Mouse (Mus musculus): ENCODE measurements around the gene Sncb.

Sncb gene

GRCm38 (mm10) chr13:54792259-54793230 is 26.1 kb upstream of the Sncb start:
- CTCF ChIA-PET: interaction anchor here (0.5 to 3.0 kb wide), 48 partner anchors 9 to 1038 kb away, joined by 3 to 22 read pairs (median 4); partner anchors contain the start of genes Eif4e1b (in 2 of the 4), Sncb (in 2 of the 4) and Unc5a (in 1 of the 4)
- POLR2A ChIA-PET: interaction anchor here (0.5 to 5.3 kb wide), 26 partner anchors 9 to 708 kb away, joined by 3 to 34 read pairs (median 4); partner anchors contain the start of genes Eif4e1b (in 4 of the 4), Zfp346 (in 2 of the 4) and Sncb (in 1 of the 4)

GRCm38 (mm10) chr13:54789561-54790397 is 23.4 kb upstream of the Sncb start:
- ChIA-PET CTCF (interaction anchor here in 3 of 4 experiments (0.5 to 2.6 kb wide), 19 partner anchors 8 to 388 kb away, joined by 3 to 27 read pairs (median 4); partner anchors contain the start of genes Sncb (in 2 of the 3) and Unc5a (in 1 of the 3)), POLR2A (interaction anchor here (0.6 to 5.3 kb wide), 46 partner anchors 8 to 540 kb away, joined by 3 to 34 read pairs (median 4); partner anchors contain the start of genes Sncb (in 3 of the 4), Higd2a (in 2 of the 4), Nop16 (in 2 of the 4) and Eif4e1b (in 1 of the 4))

- ChIA-PET POLR2A (interaction anchor here (0.5 to 5.3 kb wide), 47 partner anchors 7 to 401 kb away, joined by 3 to 34 read pairs (median 4); partner anchors contain the start of genes Higd2a (in 2 of the 4), Nop16 (in 2 of the 4), Sncb (in 2 of the 4) and Eif4e1b (in 1 of the 4)), CTCF (interaction anchor here (0.5 to 2.6 kb wide), 24 partner anchors 9 to 389 kb away, joined by 3 to 27 read pairs (median 4); partner anchors contain the start of genes Sncb (in 2 of the 4) and Unc5a (in 1 of the 4))
Observed at GRCm38 (mm10) chr13:54788740-54789560, 22.6 kb upstream of the Sncb start, which contains the start of gene Tspan17. Gene Tspan17 (plus strand): TSS chr13:54789377.

DNA sequence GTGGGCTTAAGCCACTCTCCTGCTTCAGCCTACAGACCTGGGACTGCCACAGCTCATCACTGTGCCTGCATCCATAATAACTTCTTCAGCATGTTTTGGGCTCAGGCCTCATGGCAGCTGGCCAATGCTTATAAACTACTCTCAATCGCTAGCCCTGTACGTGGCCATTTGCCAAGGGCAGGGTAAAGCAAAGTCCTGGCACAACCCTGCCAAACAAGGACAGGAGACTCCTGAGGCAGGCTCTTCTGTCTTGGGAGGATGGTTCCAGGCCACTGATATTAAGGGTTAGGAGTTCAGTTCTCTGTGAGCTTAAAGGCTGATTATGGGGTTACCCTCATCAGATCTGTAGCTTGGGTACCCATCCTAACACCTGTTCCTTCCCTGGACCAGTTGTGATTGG is 21.2 kb upstream of the Sncb start:
- ChIA-PET CTCF (interaction anchor here in 1 of 4 experiments (1.0 kb wide), 1 partner anchor 8 kb away, joined by 7 read pairs; no protein-coding TSS in a partner anchor), POLR2A (interaction anchor here in 1 of 4 experiments (0.6 kb wide), 2 partner anchors 117 to 490 kb away, joined by 3 read pairs; no protein-coding TSS in a partner anchor)

- ChIA-PET POLR2A (interaction anchor here (1.0 to 4.3 kb wide), 20 partner anchors 8 to 407 kb away, joined by 3 to 34 read pairs (median 5); partner anchors contain the start of genes Sncb (in 2 of the 4) and Tspan17 (in 1 of the 4)), CTCF (interaction anchor here (0.6 to 3.9 kb wide), 13 partner anchors 9 to 719 kb away, joined by 3 to 21 read pairs (median 4); partner anchors contain the start of gene Sncb (in 3 of the 4))
Observed at GRCm38 (mm10) chr13:54783698-54784097, 17.3 kb upstream of the Sncb start, which contains the start of gene Eif4e1b. Gene Eif4e1b (plus strand): TSS chr13:54783998.

GRCm38 (mm10) chr13:54783235-54783634 is 16.8 kb upstream of the Sncb start:
- CTCF ChIA-PET: interaction anchor here (0.6 to 3.9 kb wide), 13 partner anchors 9 to 720 kb away, joined by 3 to 21 read pairs (median 4); partner anchors contain the start of gene Sncb (in 3 of the 4)
- POLR2A ChIA-PET: interaction anchor here (0.5 to 4.3 kb wide), 27 partner anchors 8 to 407 kb away, joined by 3 to 34 read pairs (median 4); partner anchors contain the start of genes Sncb (in 2 of the 4) and Tspan17 (in 1 of the 4)

- ChIA-PET POLR2A (interaction anchor here in 2 of 4 experiments (0.8 to 4.3 kb wide), 4 partner anchors 10 to 36 kb away, joined by 3 to 34 read pairs (median 9); partner anchors contain the start of genes Sncb (in 1 of the 2) and Tspan17 (in 1 of the 2)), CTCF (interaction anchor here in 2 of 4 experiments (0.6 to 2.4 kb wide), 3 partner anchors 12 to 1090 kb away, joined by 4 to 15 read pairs (median 5); partner anchors contain the start of gene Sncb (in 1 of the 2))
Observed at GRCm38 (mm10) chr13:54781086-54781485, 14.7 kb upstream of the Sncb start.

- ChIA-PET CTCF (interaction anchor here in 2 of 4 experiments (0.6 to 2.4 kb wide), 4 partner anchors 12 to 1091 kb away, joined by 4 to 15 read pairs (median 5); partner anchors contain the start of gene Sncb (in 1 of the 2)), POLR2A (interaction anchor here in 2 of 4 experiments (0.8 to 4.3 kb wide), 4 partner anchors 11 to 36 kb away, joined by 3 to 34 read pairs (median 9); partner anchors contain the start of genes Sncb (in 1 of the 2) and Tspan17 (in 1 of the 2))
Observed at GRCm38 (mm10) chr13:54780592-54780991, 14.2 kb upstream of the Sncb start.

DNA sequence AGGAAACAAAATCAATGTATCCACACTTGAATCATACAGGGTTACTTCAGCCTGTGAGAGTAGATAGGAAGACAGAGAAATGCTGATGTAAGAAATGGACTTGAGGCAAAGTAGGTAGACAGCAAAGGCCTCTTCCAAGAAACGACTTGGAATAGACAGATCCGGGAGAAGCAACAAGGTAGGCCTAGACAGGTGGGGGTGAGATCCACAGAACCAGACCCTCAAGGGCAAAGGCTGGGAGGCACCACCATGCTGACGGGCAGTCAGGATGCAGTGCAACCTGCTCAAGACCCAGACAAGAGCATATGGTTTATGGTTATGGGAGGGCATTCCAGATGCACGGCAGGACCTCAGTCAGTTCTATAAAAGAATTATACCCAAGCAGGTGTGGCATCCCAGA is 617 bp upstream of the Sncb start:
- POLR2A ChIA-PET: interaction anchor here (0.8 to 2.9 kb wide), 14 partner anchors 9 to 596 kb away, joined by 3 to 17 read pairs (median 6); partner anchors contain the start of genes Tspan17 (in 2 of the 4), Lman2 (in 1 of the 4) and Rnf44 (in 1 of the 4)

GRCm38 (mm10) chr13:54765281-54766191 is 859 bp downstream of the Sncb start:
- POLR2A ChIA-PET: interaction anchor here (0.6 to 2.9 kb wide), 23 partner anchors 7 to 654 kb away, joined by 3 to 17 read pairs (median 4); partner anchors contain the start of genes Tspan17 (in 3 of the 4), Eif4e1b (in 2 of the 4), Lman2 (in 1 of the 4) and Rnf44 (in 1 of the 4)
- CTCF ChIA-PET: interaction anchor here (0.5 to 2.8 kb wide), 33 partner anchors 7 to 679 kb away, joined by 3 to 27 read pairs (median 4); partner anchors contain the start of genes Eif4e1b (in 3 of the 4), Tspan17 (in 2 of the 4) and Grk6 (in 1 of the 4)

More for the DNA sequence above, 617 bp upstream of the Sncb start:
- CTCF ChIA-PET: interaction anchor here (0.5 to 2.8 kb wide), 27 partner anchors 9 to 581 kb away, joined by 3 to 27 read pairs (median 4); partner anchors contain the start of genes Eif4e1b (in 1 of the 4) and Tspan17 (in 1 of the 4)

DNA sequence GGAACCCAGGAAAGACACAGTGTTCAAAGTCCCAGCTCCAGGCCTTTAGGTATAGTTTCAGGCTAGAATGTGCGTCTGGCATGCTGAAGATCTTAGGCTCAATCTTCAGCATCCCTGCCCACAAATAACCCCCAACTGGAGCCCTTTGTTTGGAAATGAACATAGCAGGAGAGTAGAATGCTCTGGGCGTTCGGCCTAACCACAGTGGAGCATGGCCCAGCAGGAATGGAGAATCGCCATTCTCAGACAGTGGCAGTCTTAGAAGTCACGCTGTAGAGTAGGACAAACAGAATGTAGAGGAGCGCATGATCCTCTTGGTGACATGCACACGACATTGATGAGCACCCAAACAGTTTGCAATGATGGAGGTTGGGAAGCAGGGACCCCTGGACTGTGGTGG is 5.5 kb downstream of the Sncb start:
- CTCF ChIA-PET: interaction anchor here in 3 of 4 experiments (0.5 to 3.9 kb wide), 6 partner anchors 38 to 1485 kb away, joined by 3 to 25 read pairs (median 3); no protein-coding TSS in a partner anchor
- POLR2A ChIA-PET: interaction anchor here in 2 of 4 experiments (0.5 to 1.4 kb wide), 2 partner anchors 22 to 734 kb away, joined by 3 to 6 read pairs; partner anchors contain the start of gene Eif4e1b (in 1 of the 2)

GRCm38 (mm10) chr13:54760164-54760795 is 6.1 kb downstream of the Sncb start:
- ChIA-PET POLR2A (interaction anchor here in 2 of 4 experiments (0.9 to 2.4 kb wide), 4 partner anchors 23 to 30 kb away, joined by 3 to 11 read pairs (median 4); partner anchors contain the start of genes Eif4e1b (in 1 of the 2) and Tspan17 (in 1 of the 2)), CTCF (interaction anchor here in 3 of 4 experiments (0.5 to 3.9 kb wide), 7 partner anchors 35 to 376 kb away, joined by 3 to 25 read pairs (median 3); no protein-coding TSS in a partner anchor)

DNA sequence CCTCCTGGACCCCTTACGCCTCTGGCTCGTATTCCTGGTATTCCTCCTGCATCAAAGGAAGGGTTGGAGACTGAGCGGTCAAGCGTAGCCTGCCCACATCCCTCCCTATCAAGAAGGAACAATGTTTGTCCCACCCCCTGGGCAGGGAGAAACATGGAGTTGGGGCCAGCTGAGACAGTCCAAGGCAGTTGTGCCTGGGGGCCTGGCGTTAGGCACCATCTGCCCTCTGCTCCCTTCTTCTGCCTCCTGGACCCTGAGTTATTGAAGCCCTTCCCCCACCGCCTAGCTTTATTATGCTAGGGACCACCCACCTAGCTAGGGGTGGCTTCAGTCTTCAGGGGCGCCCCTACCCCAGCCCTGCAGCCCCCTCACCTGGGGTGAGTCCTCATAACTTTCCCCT is 6.9 kb downstream of the Sncb start:
- POLR2A ChIA-PET: interaction anchor here in 2 of 4 experiments (0.9 to 2.4 kb wide), 3 partner anchors 23 to 30 kb away, joined by 3 to 11 read pairs (median 3); partner anchors contain the start of gene Tspan17 (in 1 of the 2)
- CTCF ChIA-PET: interaction anchor here in 2 of 4 experiments (0.5 to 3.9 kb wide), 5 partner anchors 30 to 453 kb away, joined by 3 to 25 read pairs (median 4); partner anchors contain the start of gene Tspan17 (in 1 of the 2)
